Mouse (Mus musculus) CH12F3 (cell line): ENCODE data around the gene 4931440F15Rik.
"Not testable (repeated sequence)": the region's sequence is repeated elsewhere in the genome, so short reads cannot be mapped to it uniquely, and the experiment has no call there.

Experiments used
- in situ Hi-C: fragments of 300-500 bp; cut with MboI; formaldehyde crosslinking; loops from 2 replicates; pipeline ENCODE4 v1.14.3; 2020; ENCODE audit warnings: low sequenced_read_pairs

Gene 4931440F15Rik

GRCm38 (mm10) chr11:29825271-29825718 lies at the start of gene 4931440F15Rik:
TSS of gene 4931440F15Rik (minus strand) at chr11:29825668.
- in situ Hi-C loops: not testable (repeated sequence)

GRCm38 (mm10) chr11:29874781-29875180 lies 49.3 kb upstream of the 4931440F15Rik start:
- in situ Hi-C loops: not testable (repeated sequence)

- in situ Hi-C loops: no loop called here
Measured at GRCm38 (mm10) chr11:29870174-29870573, 44.7 kb upstream of the 4931440F15Rik start.

GRCm38 (mm10) chr11:29864269-29864668 lies 38.8 kb upstream of the 4931440F15Rik start:
- in situ Hi-C loops: no loop called here

GRCm38 (mm10) chr11:29861750-29862397 lies 36.4 kb upstream of the 4931440F15Rik start:
- in situ Hi-C loops: no loop called here

- in situ Hi-C loops: no loop called here
Measured at GRCm38 (mm10) chr11:29861040-29861439, 35.6 kb upstream of the 4931440F15Rik start.

- in situ Hi-C loops: no loop called here
Measured at GRCm38 (mm10) chr11:29840606-29841227, 15.2 kb upstream of the 4931440F15Rik start.

- in situ Hi-C loops: no loop called here
Measured at GRCm38 (mm10) chr11:29839781-29840180, 14.3 kb upstream of the 4931440F15Rik start.

- in situ Hi-C loops: no loop called here
Measured at GRCm38 (mm10) chr11:29837066-29837465, 11.6 kb upstream of the 4931440F15Rik start.

- in situ Hi-C loops: no loop called here
Measured at GRCm38 (mm10) chr11:29827729-29828128, 2.3 kb upstream of the 4931440F15Rik start.

GRCm38 (mm10) chr11:29826001-29826400 lies 533 bp upstream of the 4931440F15Rik start:
- in situ Hi-C loops: no loop called here

GRCm38 (mm10) chr11:29824474-29825270 lies 796 bp downstream of the 4931440F15Rik start:
- in situ Hi-C loops: not testable (repeated sequence)

GRCm38 (mm10) chr11:29823141-29823540 lies 2.3 kb downstream of the 4931440F15Rik start:
- in situ Hi-C loops: no loop called here

GRCm38 (mm10) chr11:29815670-29816069 lies 9.8 kb downstream of the 4931440F15Rik start:
- in situ Hi-C loops: no loop called here

GRCm38 (mm10) chr11:29815261-29815660 lies 10.2 kb downstream of the 4931440F15Rik start:
- in situ Hi-C loops: no loop called here

GRCm38 (mm10) chr11:29813267-29813666 lies 12.2 kb downstream of the 4931440F15Rik start:
- in situ Hi-C loops: no loop called here

GRCm38 (mm10) chr11:29812475-29812874 lies 13.0 kb downstream of the 4931440F15Rik start:
- in situ Hi-C loops: no loop called here

GRCm38 (mm10) chr11:29810324-29810723 lies 15.1 kb downstream of the 4931440F15Rik start:
- in situ Hi-C loops: no loop called here

GRCm38 (mm10) chr11:29808981-29809589 lies 16.4 kb downstream of the 4931440F15Rik start:
- in situ Hi-C loops: no loop called here

- in situ Hi-C loops: no loop called here
Measured at GRCm38 (mm10) chr11:29808173-29808980, 17.1 kb downstream of the 4931440F15Rik start.
